Mouse (Mus musculus) bone marrow, adult 2 months (tissue): ENCODE results near the gene Irf2bpl.

Experiments
- CTCF ChIP-seq: fragments of 200-500 bp; IDR thresholded peaks from 2 replicates; pipeline ENCODE4 v1.5.1; 2011; ENCODE audit warnings: low read length, control low read depth; ENCODE audit not compliant: control insufficient read depth, insufficient read depth
- POLR2A ChIP-seq: fragments of 200-500 bp; IDR thresholded peaks from 2 replicates; pipeline ENCODE4 v1.6.1; 2011; ENCODE audit warnings: low read depth, mild to moderate bottlenecking, control low read depth, low read length, borderline replicate concordance; ENCODE audit not compliant: control insufficient read depth

GRCm38 (mm10) chr12:86892711-86893311 lies 8.2 kb upstream of the Irf2bpl start:
- TF ChIP-seq POLR2A: no peak
- TF ChIP-seq CTCF: no peak
